Mouse (Mus musculus): ENCODE results near the gene Ehd4. TPM values are rescaled to one million over a fixed set of nuclear protein-coding genes. Genes with fewer than 3 reads are reported as not detected.

Gene Ehd4
- total and polyA plus RNA-seq, 3 experiments: 15.8 to 35.5 TPM; not detected in 1

DNA sequence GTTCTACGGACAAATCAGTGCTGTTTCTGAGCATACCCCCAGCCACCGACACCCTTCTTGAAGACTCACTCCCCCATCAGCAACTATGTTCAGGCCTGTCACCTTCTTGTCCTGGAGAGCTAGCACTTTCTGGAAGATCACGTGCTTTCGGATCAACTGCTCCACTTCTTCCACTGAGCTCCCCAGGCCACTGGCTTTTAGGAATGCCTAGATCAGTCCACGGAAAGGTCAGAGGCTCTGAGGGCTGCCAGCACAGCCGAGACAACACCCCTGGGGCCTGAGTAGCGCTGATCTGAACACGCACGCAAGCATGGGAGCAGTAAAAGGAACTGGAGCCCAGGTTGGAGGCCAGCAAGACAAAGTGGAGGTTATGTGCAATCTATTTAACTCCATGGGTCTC lies 93.8 kb downstream of the Ehd4 start:
- DNase-seq (ENCODE audit: low read depth, low spot score): no peak
- Histone ChIP-seq H3K9ac (ENCODE audit: control insufficient read depth, low read depth, low read length, poor library complexity, severe bottlenecking) (no peak overlapping the region), H3K27me3 (ENCODE audit: control insufficient read depth in 1 of 2, insufficient read depth in 2 of 2, low read length in 2 of 2) (peaks cover 0 to 2% of the 10 kb centered on the region in 2 experiments; a peak in 1 of 4 replicates), H3K79me2 (ENCODE audit: control insufficient read depth, insufficient read depth, low read length, poor library complexity) (no peaks in the 10 kb centered on the region), H3K36me3 (ENCODE audit: control insufficient read depth in 1 of 2, insufficient read depth in 2 of 2, low read length in 2 of 2) (no peaks in the 10 kb centered on the region), H3K4me3 (ENCODE audit: control insufficient read depth in 1 of 2, insufficient read depth in 1 of 2, low read depth in 2 of 2, low read length in 2 of 2) (no peak overlapping the region), H3K9me3 (replicated peaks; ENCODE audit: insufficient read depth, low read length) (no peaks in the 10 kb centered on the region), H3K4me1 (ENCODE audit: control insufficient read depth in 1 of 2, insufficient read depth in 2 of 2, low read length in 2 of 2) (no peaks in the 10 kb centered on the region), H3K27ac (ENCODE audit: control insufficient read depth, low read depth, low read length) (no peak overlapping the region)
- TF ChIP-seq CHD2 (IDR thresholded peaks at IDR 0.05; ENCODE audit: low read length) (no peak), ELF1 (IDR thresholded peaks at IDR 0.05; ENCODE audit: low read depth, low read length) (no peak), MXI1 (IDR thresholded peaks at IDR 0.05; ENCODE audit: low read depth, low read length) (no peak), EP300 (IDR thresholded peaks at IDR 0.05; ENCODE audit: low read depth in 1 of 2, low read length in 2 of 2) (no peak), RAD21 (IDR thresholded peaks at IDR 0.05; ENCODE audit: low read depth, low read length) (no peak), TBP (IDR thresholded peaks at IDR 0.05; ENCODE audit: low read depth, low read length) (no peak), MAFK (IDR thresholded peaks at IDR 0.05; ENCODE audit: borderline replicate concordance, low read depth, low read length) (no peak), MEF2A (IDR thresholded peaks at IDR 0.05; ENCODE audit: extremely low read depth, insufficient replicate concordance, low read depth, low read length, poor library complexity, severe bottlenecking) (no peak), MYB (IDR thresholded peaks at IDR 0.05; ENCODE audit: low read depth, low read length) (no peak), SIN3A (IDR thresholded peaks at IDR 0.05; ENCODE audit: low read length) (no peak), ZKSCAN1 (IDR thresholded peaks at IDR 0.05; ENCODE audit: low read depth, low read length) (no peak), ZC3H11A (IDR thresholded peaks at IDR 0.05; ENCODE audit: low read depth, low read length) (no peak), USF2 (IDR thresholded peaks at IDR 0.05; ENCODE audit: borderline replicate concordance in 1 of 2, insufficient read depth in 1 of 2, low read depth in 1 of 2, low read length in 2 of 2) (no peak), GABPA (IDR thresholded peaks at IDR 0.05; ENCODE audit: low read depth, low read length) (no peak), TAL1 (IDR thresholded peaks at IDR 0.05; ENCODE audit: low read length) (no peak)

DNA sequence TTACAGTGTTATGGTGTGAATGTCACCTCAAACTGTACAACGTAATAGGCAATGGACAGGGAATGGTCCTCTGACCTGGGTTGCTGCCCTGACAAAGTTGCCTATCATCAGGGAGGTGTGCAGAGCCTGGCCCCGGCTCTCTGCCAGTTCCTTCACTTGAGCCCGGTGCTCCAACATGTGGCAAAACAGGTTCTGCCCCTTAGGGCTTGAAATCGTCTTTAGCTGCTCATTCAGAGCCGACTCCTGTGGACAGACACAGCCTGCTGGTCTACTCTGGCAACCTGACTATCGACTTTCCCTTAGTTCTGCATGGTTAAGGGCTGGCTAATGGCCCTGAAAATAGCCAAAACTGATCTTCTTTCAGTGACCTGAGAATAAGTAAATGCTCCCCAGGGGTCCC lies 94.2 kb downstream of the Ehd4 start:
- TF ChIP-seq RCOR1 (IDR thresholded peaks at IDR 0.05; ENCODE audit: low read depth, low read length): no peak
- TF ChIP-seq CTCF (IDR thresholded peaks at IDR 0.05 in 2 of 3, conservative IDR thresholded peaks at IDR 0.05 in 1 of 3; ENCODE audit: control insufficient read depth in 1 of 3, insufficient read depth in 1 of 3, low read depth in 2 of 3, low read length in 3 of 3, poor library complexity in 1 of 3, severe bottlenecking in 1 of 3): no peak
- TF ChIP-seq POLR2A (IDR thresholded peaks at IDR 0.05; ENCODE audit: control insufficient read depth in 1 of 2, insufficient read depth in 1 of 2, low read depth in 1 of 2, low read length in 2 of 2, poor library complexity in 1 of 2): no peak
- no peak for TF ChIP-seq POLR2AphosphoS2 (IDR thresholded peaks at IDR 0.05; ENCODE audit: low read length)
- no peak for TF ChIP-seq NRF1 (IDR thresholded peaks at IDR 0.05; ENCODE audit: insufficient read depth, low read depth, low read length, poor library complexity, severe bottlenecking)
- TF ChIP-seq USF1 (IDR thresholded peaks at IDR 0.05; ENCODE audit: low read depth, low read length): no peak
- Histone ChIP-seq H3K4me1 (ENCODE audit: control insufficient read depth in 1 of 2, insufficient read depth in 2 of 2, low read length in 2 of 2) (no peaks in the 10 kb centered on the region), H3K4me3 (ENCODE audit: control insufficient read depth in 1 of 2, insufficient read depth in 1 of 2, low read depth in 2 of 2, low read length in 2 of 2) (no peak overlapping the region), H3K36me3 (ENCODE audit: control insufficient read depth in 1 of 2, insufficient read depth in 2 of 2, low read length in 2 of 2) (no peaks in the 10 kb centered on the region), H3K9ac (ENCODE audit: control insufficient read depth, low read depth, low read length, poor library complexity, severe bottlenecking) (no peak overlapping the region), H3K9me3 (replicated peaks; ENCODE audit: insufficient read depth, low read length) (no peaks in the 10 kb centered on the region), H3K79me2 (ENCODE audit: control insufficient read depth, insufficient read depth, low read length, poor library complexity) (no peaks in the 10 kb centered on the region), H3K27ac (ENCODE audit: control insufficient read depth, low read depth, low read length) (no peak overlapping the region), H3K27me3 (ENCODE audit: control insufficient read depth in 1 of 2, insufficient read depth in 2 of 2, low read length in 2 of 2) (peaks cover 0 to 2% of the 10 kb centered on the region in 2 experiments; a peak in 1 of 4 replicates)
- no peak for DNase-seq (ENCODE audit: low read depth, low spot score)
